Mouse (Mus musculus): Measurements from ENCODE around the gene Rtn4r.
A peak's percentile ranks its signal among the peaks of the same experiment; 100 is the strongest.

Rtn4r gene

GRCm38 (mm10) chr16:18127241-18127861, at the start of gene Rtn4r:
Rtn4r (plus strand) TSS chr16:18127642.
- peak; percentile 62 to 63 for DNase-seq

- DNase-seq = no peak
Observed at GRCm38 (mm10) chr16:18078314-18079015, 49.0 kb upstream of the Rtn4r start.

DNA sequence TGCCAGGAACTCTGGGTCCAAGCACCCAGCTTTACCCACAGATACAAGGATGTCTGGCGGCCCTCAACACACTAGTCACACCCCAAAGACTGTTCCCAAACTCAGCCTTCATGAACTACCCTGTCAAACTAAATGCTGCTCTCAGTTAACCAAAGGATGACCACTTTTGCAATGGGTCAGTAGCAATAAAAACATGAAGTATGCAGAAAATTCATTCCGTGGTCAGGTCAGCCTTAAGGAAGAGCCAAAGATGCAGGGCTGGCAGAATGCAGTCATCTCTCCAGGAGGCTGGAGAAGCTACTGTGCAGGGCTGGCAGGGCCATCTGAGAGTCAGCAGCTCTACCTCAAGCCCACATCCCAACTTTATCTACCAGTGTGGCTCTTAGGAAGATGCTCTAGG, 48.1 kb upstream of the Rtn4r start:
- DNase-seq = no peak

GRCm38 (mm10) chr16:18080171-18080570, 47.3 kb upstream of the Rtn4r start:
- DNase-seq = peak; percentile 44 to 71

- peak in 1 of 2 experiments; percentile 27 for DNase-seq
Observed at GRCm38 (mm10) chr16:18081149-18081827, 46.2 kb upstream of the Rtn4r start.

DNA sequence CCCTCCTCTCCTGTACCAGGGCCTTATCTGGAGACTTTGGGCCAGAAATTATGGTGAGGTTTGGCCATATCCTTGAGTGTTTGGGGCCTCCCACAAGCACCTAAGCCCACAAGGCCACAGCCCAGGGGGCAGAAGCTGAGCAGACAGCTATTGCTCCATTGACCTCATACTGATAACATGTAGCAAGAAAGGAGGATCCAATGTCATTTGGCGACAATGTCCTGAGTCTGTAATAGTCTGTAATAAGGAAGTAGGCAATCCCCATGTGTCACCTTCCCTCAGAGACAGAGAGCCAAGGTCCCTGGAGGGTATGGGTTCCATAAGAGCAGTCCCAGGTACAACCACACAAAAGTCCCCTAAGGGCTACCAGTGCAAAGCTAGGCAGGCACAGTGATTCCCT, 45.2 kb upstream of the Rtn4r start:
- no peak for DNase-seq

DNA sequence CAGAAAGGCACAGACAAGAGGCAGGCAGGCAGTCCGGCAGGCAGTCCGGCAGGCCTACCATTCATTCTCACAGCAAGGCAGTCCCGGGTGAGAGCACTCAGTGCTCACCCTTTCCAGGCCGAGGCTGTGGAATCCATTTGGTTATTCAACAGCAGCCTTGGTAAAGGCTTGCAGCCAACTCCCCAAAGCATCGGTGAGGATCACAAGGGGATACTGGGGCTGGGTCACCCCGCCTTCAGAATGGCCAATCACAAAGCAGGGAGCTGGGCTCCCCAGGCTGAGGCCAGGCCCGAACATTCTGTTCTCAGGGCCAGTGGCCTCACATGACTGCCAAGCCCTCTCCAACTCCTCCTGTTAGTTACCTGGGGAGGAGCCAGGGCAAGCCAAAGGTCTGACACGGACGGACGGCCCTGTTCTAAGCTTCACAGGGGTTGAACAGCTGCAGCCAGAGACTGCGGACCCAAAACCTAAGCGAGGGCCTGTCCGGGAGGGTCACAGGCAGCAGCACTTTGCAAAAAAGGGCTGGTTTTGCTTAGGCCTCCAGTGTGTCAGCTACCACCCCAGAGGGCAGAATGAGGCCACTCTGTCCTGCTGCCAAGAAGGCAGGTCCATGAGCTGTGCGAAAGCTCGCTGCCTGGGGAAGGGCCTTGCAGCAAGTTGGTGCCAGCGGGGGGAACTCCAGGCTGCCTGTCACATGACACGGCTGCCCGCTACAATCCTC, 44.1 kb upstream of the Rtn4r start:
- DNase-seq = no peak

DNA sequence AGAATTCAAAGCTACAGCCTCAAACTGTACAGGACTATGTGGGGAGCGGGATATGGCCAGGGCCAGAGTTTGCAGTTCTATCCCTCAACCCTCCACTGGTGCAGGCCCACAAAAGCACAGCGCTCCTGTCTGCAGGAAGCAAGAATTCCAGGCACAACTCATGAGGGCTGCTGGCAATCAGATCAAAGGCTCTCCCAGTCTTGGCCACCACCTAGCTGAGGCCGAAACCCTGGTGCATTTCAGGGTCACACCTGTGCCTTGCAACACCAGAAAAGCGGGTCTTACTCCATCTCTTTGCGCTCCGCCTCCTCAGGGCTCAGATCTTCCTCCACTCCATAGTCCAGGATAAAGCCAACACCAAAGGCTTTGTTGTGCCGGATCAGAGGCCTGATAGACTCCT, 43.2 kb upstream of the Rtn4r start:
- DNase-seq = no peak

- DNase-seq = no peak
Observed at GRCm38 (mm10) chr16:18087101-18087500, 40.3 kb upstream of the Rtn4r start.

DNA sequence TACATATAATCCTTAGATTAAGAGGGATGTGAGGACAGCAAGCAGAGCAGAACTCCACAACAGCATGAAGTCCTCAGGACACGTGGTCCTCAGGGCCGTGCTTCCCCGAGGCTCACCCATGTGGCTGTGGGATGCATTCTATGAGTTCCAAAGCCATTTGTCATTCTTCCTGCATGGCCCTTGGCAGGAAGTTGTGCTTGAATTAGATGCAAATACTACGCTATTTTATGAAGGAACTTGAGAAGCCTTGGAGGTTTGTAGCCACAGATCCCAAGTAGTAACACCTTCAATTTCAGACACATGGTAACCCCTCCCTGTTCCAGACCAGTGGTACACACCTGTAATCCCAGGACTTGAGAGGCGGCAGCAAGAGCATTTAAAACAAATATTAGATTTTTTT, 31.1 kb upstream of the Rtn4r start:
- DNase-seq = no peak

DNA sequence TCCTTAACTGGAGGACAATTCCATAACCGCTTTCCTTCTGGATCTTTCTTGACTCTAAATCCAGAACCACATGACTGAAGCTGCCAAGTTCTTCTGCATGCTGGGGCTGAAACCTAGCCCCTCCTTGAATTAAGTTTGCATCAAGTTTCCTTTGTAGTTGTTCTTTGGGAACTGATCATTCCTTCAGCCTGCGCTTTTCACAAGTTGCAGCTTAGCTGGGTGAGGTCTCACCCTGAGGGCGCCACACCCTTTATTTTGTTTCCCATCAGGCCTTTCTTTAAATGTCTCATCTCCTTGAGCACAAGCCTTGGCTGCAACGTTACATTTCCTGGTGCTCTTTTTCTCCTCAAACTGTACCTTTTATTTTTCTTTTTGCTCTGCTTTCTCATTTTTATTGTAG, 24.6 kb upstream of the Rtn4r start:
- DNase-seq = no peak

- no peak for DNase-seq
Observed at GRCm38 (mm10) chr16:18103366-18103765, 24.1 kb upstream of the Rtn4r start.

- DNase-seq = no peak
Observed at GRCm38 (mm10) chr16:18103808-18104207, 23.6 kb upstream of the Rtn4r start.

- peak; percentile 48 to 49 for DNase-seq
Observed at GRCm38 (mm10) chr16:18108221-18108966, 19.0 kb upstream of the Rtn4r start.

DNA sequence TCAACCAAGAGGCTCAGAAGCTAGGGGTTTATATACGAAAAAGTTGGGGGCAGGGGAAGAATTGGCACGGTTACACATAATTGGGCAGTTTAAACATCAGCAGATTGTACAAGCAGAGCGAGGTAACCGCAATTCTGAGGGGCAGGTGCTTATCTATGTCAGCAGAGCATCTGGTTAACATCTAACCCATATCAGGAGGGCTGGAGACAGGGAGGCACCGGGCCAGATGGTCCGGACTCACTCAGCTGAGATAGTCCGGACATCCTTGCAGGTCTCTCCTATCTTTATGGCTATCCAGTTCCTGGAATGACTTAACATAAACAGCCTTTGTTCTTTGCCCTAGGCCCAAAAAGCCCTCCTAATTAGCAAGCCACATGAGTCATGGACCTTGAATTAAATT, 16.4 kb upstream of the Rtn4r start:
- no peak for DNase-seq

- DNase-seq = no peak
Observed at GRCm38 (mm10) chr16:18116467-18116866, 11.0 kb upstream of the Rtn4r start.

DNA sequence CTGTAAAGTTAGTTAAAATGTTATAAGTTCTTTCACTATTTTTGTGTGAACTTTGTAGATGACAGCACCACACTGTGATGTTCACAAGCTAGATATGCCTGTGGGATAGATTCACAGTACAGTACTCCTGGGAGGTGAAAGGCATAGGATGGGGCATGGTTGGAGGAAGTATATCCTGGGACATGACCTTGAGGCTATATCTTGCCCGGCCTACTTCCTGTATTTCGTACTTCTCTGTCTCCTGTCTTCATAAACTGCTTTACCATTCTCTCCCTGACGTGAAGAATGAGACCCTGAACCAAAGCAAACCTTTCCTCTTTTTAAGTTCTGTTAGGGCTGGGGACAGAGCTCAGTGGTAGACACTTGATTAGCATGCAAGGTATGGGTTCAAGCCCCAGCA, 9.2 kb upstream of the Rtn4r start:
- no peak for DNase-seq

GRCm38 (mm10) chr16:18119031-18119730, 8.3 kb upstream of the Rtn4r start:
- DNase-seq = peak; percentile 67 to 74

DNA sequence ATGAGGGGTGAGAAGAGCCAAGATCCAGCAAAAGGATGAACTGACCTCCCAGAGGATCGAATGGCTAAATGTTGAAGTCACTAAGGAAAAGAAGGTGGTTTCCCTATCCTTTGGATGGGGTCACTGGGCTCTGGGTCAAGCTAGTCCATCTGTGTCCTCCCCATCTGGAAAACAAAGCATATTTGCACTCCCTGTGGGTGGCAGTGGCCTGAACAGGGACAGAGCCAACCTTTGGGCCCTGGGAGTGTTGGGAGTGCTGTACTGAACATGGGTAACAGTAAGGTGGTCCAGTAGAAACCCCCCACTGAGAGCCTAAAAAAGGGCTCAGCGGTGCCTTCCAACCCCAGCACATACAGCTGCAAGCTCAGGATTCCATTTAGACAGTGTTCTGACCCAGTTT, 4.7 kb upstream of the Rtn4r start:
- DNase-seq = no peak

GRCm38 (mm10) chr16:18123471-18123870, 4.0 kb upstream of the Rtn4r start:
- no peak for DNase-seq

DNA sequence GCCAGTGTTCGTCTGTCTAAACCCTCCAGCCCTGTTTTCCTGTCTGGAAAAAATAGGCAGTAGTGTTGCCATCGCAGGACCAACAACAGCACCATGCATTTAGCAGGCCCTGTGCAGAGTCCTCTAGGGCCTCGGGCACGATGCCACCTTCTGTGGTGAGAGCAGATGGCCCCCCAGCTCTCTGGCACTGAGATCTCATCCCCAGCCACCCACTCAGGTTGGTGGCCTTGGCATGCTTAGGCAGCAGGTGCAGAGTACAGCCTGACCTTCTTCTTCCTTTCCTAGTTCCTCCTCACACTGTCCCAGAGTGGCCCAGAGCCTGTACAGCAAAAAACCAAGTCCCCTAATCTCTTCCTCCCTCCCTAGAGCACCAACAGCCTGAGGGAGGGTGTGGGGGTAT, 3.4 kb upstream of the Rtn4r start:
- no peak for DNase-seq

GRCm38 (mm10) chr16:18124626-18125025, 2.8 kb upstream of the Rtn4r start:
- no peak for DNase-seq
